Mouse (Mus musculus): ENCODE results near the gene Amt. TPM values are rescaled to one million over a fixed set of nuclear protein-coding genes. Genes with fewer than 3 reads are reported as not detected.
A peak's percentile ranks its signal among the peaks of the same experiment; 100 is the strongest.

The Amt gene
- polyA plus RNA-seq, 1 experiment from 2014 or later, result 14.0 TPM

DNA sequence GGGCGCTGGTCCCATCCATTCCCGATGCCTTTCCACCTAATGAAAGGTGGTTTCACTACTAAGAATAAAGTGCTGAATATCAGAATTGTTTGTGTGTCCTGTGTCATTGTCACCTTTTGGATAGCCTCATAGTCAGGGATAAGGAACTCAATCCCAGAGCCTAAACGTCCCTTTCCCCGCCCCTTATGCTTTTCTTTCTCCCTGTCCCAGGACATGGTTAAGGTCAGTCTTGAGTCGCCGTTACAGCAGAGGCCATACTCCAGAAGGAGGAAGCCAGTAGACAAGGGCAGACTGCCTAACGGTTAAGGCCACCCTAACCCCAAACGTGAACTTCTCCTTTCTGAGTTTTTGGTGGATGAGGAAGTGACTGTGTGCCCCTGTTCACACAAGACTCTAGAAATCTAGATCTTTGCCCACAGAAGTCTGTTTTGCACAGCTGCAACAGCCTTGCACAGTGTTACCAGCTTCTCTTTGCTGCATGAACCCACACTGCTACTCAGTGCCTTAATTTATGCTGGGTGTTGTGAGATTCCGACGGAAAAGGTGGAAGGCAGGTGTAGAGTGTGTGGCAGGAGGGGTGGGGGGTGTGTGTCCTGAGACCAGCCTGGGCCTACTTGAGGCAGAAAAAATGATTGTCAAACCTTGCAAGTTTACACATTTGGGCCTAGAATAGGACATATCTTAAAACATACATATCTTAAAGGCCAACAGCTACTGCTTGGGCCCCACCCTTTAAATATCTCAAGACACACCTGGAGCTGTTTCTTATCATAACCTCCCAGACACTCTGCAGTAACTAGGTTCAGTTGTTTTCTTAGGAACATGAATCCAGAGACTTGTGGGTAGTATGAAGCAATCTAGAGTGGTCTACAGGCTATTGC, 43.8 kb downstream of the Amt start:
- peak overlapping the region; percentile 76 for H3K4me2 ChIP-seq
- no peaks in the 10 kb centered on the region for H3K9me3 ChIP-seq (replicated peaks)
- H3K36me3 ChIP-seq, result peaks cover 43% of the 10 kb centered on the region
- H3K9ac ChIP-seq, result peak overlapping the region; percentile 99
- ATAC-seq (ENCODE audit: low read depth) (peak; percentile 66), DNase-seq (peak; percentile 81)
- peak overlapping the region; percentile 100 for H3K27ac ChIP-seq
- H3K4me1 ChIP-seq (replicated peaks), result peaks cover 69% of the 10 kb centered on the region
- peak overlapping the region; percentile 92 for H3K4me3 ChIP-seq (replicated peaks)
- H3K27me3 ChIP-seq, result no peaks in the 10 kb centered on the region
- 7% methylated on average over 10 of the region's 10 CpGs for WGBS (ENCODE audit: insufficient replicate concordance)

DNA sequence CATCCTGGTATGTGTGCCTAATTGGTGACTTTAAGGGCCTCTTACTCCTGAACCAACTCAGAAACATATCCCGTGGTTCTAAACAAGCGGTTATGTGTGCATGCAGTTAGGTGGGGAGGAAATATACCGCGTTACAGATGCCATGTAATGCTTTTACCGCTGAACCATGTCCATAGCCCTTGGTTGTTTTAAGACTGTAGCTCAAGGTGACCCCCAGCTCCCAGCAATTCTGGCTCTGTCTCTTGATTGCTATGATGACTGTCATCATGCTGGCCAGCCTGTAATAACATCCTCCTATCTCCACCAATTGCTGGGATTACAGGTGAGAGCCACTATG, 44.5 kb downstream of the Amt start:
- peaks cover 73% of the 10 kb centered on the region for H3K4me1 ChIP-seq (replicated peaks)
- peak overlapping the region; percentile 80 for H3K9ac ChIP-seq
- WGBS (ENCODE audit: insufficient replicate concordance), result 39% methylated on average over 5 of the region's 5 CpGs

DNA sequence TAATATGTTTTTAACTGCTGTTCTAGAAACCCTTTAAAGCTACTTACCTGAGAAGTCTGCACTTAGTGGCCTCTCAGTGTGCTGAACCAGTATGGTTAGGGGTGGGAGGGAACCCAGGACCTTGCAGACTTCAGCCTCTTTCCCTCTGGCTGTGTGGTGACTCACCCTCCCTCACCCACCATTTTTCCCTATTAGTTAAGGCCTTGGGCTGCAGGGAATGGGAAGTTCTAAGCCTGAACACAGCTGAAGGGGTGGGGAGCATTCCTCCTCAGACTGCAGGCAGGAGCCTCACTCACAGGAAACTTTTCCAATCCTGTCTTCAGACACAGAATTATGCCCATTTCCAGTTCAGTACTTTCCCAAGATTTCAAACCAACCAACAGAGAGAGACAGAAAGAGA, 45.1 kb downstream of the Amt start:
- no peaks in the 10 kb centered on the region for H3K27me3 ChIP-seq
- peak overlapping the region; percentile 80 for H3K9ac ChIP-seq
- H3K36me3 ChIP-seq, result peaks cover 34% of the 10 kb centered on the region
- H3K4me3 ChIP-seq (replicated peaks), result peak overlapping the region; percentile 92
- ATAC-seq (ENCODE audit: low read depth) (no peak), DNase-seq (no peak)
- peak overlapping the region; percentile 76 for H3K4me2 ChIP-seq
- H3K27ac ChIP-seq, result peak overlapping the region; percentile 100
- H3K4me1 ChIP-seq (replicated peaks), result peaks cover 78% of the 10 kb centered on the region
- no peaks in the 10 kb centered on the region for H3K9me3 ChIP-seq (replicated peaks)

More for the DNA sequence above, 44.5 kb downstream of the Amt start:
- no peak for ATAC-seq (ENCODE audit: low read depth)
- no peaks in the 10 kb centered on the region for H3K27me3 ChIP-seq
- peak overlapping the region; percentile 76 for H3K4me2 ChIP-seq
- peak overlapping the region; percentile 92 for H3K4me3 ChIP-seq (replicated peaks)
- H3K36me3 ChIP-seq, result peaks cover 37% of the 10 kb centered on the region
- no peaks in the 10 kb centered on the region for H3K9me3 ChIP-seq (replicated peaks)
- no peak for DNase-seq
- peak overlapping the region; percentile 100 for H3K27ac ChIP-seq

DNA sequence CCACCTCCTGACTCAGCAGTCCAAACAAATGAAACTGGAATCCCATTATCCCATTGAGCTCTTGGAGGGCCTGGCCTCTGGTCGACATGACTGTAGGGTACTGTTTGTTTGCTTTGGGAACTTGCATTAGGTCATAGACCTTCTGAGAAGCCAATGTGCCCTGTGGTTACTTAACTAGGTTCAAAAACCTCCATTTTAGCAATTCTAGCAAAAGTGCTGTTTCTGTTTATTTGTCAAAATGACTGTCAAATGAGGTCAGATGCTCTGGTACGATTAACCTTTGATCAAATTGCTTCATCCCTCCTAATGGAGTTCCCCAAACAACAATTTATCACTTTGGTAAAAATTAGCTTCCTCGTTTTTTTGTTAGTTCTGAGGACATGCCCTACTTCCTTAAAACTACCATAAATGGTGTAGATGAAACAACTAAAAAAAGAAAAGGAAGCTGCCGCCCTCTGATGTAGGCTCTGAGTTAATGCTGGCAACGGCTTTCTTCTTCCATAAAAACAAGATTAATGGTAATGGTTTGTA, 45.7 kb downstream of the Amt start:
- H3K4me1 ChIP-seq (replicated peaks), result peaks cover 81% of the 10 kb centered on the region
- H3K4me3 ChIP-seq (replicated peaks), result peak overlapping the region; percentile 92
- 11% methylated on average over 5 of the region's 5 CpGs for WGBS (ENCODE audit: insufficient replicate concordance)
- H3K36me3 ChIP-seq, result peaks cover 34% of the 10 kb centered on the region
- H3K27ac ChIP-seq, result peak overlapping the region; percentile 100
- ATAC-seq (ENCODE audit: low read depth), result no peak
- peak overlapping the region; percentile 76 for H3K4me2 ChIP-seq
- no peaks in the 10 kb centered on the region for H3K27me3 ChIP-seq
- DNase-seq, result no peak
- peak overlapping the region; percentile 80 for H3K9ac ChIP-seq
- no peaks in the 10 kb centered on the region for H3K9me3 ChIP-seq (replicated peaks)

DNA sequence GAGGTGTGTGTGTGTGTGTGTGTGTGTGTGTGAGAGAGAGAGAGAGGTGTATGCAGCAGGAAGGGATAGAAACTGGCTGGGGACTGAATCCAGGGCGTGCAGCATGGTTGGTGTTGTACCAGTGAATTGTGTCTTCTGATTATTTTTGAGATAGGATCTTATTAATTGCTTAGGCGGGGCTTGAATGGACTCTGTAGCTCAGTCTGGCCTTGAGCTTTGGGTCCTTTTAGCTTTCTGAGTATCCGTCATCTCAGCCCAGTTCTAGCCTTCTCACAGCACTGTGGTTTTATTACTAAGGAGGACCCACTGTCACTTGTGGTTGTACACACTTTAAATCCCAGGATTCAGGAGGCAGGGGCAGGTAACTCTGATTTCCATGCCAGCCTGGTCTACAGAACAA, 46.7 kb downstream of the Amt start:
- DNase-seq (no peak), ATAC-seq (ENCODE audit: low read depth) (no peak)
- Histone ChIP-seq H3K27ac (peak overlapping the region; percentile 100), H3K36me3 (peaks cover 26% of the 10 kb centered on the region), H3K9ac (peak overlapping the region; percentile 80), H3K4me1 (replicated peaks) (peaks cover 73% of the 10 kb centered on the region), H3K27me3 (no peaks in the 10 kb centered on the region), H3K4me3 (replicated peaks) (no peak overlapping the region), H3K9me3 (replicated peaks) (no peaks in the 10 kb centered on the region), H3K4me2 (peak overlapping the region; percentile 76)
- WGBS (ENCODE audit: insufficient replicate concordance), result 42% methylated on average over 3 of the region's 3 CpGs

DNA sequence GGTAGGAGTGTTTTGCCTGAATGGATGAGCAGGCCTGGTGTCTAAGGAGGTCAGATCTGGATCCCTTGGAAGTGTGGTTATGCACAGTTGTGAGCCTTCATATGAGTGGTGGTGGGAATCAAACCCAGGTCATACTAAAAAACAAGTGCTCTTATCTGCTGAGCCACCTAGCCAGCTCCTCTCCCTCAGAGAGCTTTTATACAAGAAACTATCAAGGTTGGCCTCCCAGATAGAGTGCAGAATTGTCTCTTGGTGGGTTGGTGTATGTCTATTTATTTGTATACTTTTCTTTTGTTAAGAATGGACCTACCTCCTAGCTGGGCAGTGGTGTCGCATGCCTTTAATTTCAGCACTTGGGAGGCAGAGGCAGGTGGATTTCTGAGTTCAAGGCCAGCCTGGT, 47.2 kb downstream of the Amt start:
- ATAC-seq (ENCODE audit: low read depth) (no peak), DNase-seq (peak; percentile 48)
- H3K4me1 ChIP-seq (replicated peaks), result peaks cover 73% of the 10 kb centered on the region
- H3K36me3 ChIP-seq, result peaks cover 24% of the 10 kb centered on the region
- peak overlapping the region; percentile 100 for H3K27ac ChIP-seq
- peak overlapping the region; percentile 80 for H3K9ac ChIP-seq
- H3K9me3 ChIP-seq (replicated peaks), result no peaks in the 10 kb centered on the region
- no peak overlapping the region for H3K4me3 ChIP-seq (replicated peaks)
- H3K4me2 ChIP-seq, result peak overlapping the region; percentile 76
- no peaks in the 10 kb centered on the region for H3K27me3 ChIP-seq
- WGBS (ENCODE audit: insufficient replicate concordance), result 42% methylated on average over 1 of the region's 1 CpGs

DNA sequence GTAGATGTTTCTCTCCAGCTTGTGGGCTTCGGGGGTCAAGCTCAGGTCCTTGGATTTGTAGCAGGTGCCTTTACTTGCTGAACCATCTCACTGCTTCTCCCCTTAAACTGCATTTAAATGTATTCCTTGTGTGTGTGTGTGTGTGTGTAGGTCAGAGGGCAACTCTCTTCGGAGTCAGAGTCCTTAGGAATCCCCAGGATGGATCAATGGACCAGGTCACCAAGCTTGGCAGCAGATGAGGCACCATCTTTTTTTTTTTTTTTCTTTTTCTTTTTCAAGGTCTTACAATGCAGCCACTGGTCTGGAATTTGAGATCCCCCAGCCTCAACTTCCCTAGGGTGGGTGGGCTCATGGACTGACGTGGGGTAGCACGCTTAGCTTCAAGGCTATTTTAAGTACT, 47.8 kb downstream of the Amt start:
- WGBS (ENCODE audit: insufficient replicate concordance), result 69% methylated on average over 4 of the region's 4 CpGs
- no peak for ATAC-seq (ENCODE audit: low read depth)
- Histone ChIP-seq H3K27me3 (no peaks in the 10 kb centered on the region), H3K9ac (peak overlapping the region; percentile 80), H3K4me3 (replicated peaks) (no peak overlapping the region), H3K9me3 (replicated peaks) (no peaks in the 10 kb centered on the region), H3K36me3 (peaks cover 21% of the 10 kb centered on the region), H3K4me2 (peak overlapping the region; percentile 76; the same call in 1 of the 2 replicates), H3K27ac (peak overlapping the region; percentile 100), H3K4me1 (replicated peaks) (peaks cover 79% of the 10 kb centered on the region)
- DNase-seq, result no peak

DNA sequence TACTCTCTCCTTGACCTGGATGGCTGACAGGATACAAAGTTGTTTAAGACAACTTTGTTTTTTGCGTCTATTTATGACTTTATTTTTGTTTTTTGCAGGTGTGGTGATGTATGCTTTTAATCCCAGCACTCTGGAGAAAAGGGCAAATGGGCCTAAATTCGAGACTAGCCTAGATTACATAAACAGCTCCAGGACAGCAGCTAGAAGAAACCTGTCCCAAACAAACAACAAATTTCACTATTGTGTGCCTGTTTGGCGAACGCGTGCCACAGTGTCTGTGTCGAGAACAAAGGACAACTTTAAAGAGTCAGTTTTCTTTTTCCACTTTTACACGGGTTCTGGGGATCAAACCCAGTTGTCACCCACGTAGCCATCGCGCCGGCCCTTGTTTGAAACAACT, 50.4 kb downstream of the Amt start:
- DNase-seq (no peak), ATAC-seq (ENCODE audit: low read depth) (no peak)
- WGBS (ENCODE audit: insufficient replicate concordance), result 4% methylated on average over 11 of the region's 11 CpGs
- Histone ChIP-seq H3K4me3 (replicated peaks) (peak overlapping the region; percentile 90), H3K36me3 (peaks cover 22% of the 10 kb centered on the region), H3K9me3 (replicated peaks) (no peaks in the 10 kb centered on the region), H3K27me3 (no peaks in the 10 kb centered on the region), H3K27ac (peak overlapping the region; percentile 99), H3K9ac (peak overlapping the region; percentile 91), H3K4me1 (replicated peaks) (peaks cover 73% of the 10 kb centered on the region), H3K4me2 (peak overlapping the region; percentile 85)

DNA sequence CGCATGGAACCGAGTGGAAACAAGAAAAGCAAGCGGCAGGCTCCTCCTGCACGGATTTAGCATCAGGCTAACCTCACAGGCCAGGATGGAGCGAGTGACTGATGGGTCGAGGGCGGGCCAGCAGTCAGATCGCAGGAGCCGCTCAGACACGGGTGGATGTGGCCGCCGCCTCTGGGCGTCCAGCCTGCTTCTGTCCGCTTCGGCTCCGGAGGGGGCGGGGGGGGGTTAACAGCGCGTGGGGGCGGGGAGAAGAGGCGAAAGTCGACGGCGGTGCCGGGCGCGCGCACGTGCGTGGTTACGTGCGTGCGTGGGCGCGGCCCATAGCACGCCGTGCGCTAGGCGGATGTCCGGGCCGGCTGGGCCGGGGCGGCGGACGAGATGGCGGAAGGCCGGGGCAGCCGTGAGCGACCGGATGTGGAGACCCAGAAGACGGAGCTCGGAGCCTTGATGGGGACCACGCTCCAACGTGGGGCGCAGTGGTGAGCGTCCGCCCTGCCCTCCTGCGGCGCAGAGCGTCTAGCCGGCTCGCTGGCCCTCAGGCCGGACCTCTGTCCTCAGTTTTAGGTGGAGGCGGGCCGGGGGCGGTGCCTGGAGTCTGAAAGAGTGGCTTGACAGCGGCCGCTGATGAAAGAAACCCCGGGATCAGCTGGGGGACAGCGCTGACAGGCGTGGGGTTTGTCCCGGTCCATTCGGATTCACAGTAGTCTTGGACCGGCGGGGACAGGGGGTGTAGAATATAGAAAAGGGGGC, 51.1 kb downstream of the Amt start, which contains the start of gene Usp4:
Gene Usp4 (plus strand): TSS at position 314 of the 750 bp plus-strand sequence.
- no peaks in the 10 kb centered on the region for H3K9me3 ChIP-seq (replicated peaks)
- ATAC-seq (ENCODE audit: low read depth) (peak; percentile 88), DNase-seq (peak; percentile 80)
- peak within 1 kb of the TSS; percentile 91 for H3K9ac ChIP-seq
- H3K27ac ChIP-seq, result peak within 1 kb of the TSS; percentile 99
- peak within 1 kb of the TSS; percentile 85 for H3K4me2 ChIP-seq
- under 1% methylated on average over 75 of the region's 75 CpGs for WGBS (ENCODE audit: insufficient replicate concordance)
- peaks cover 29% of the 10 kb centered on the region for H3K36me3 ChIP-seq
- peak within 1 kb of the TSS; percentile 90 for H3K4me3 ChIP-seq (replicated peaks)
- H3K27me3 ChIP-seq, result no peaks in the 10 kb centered on the region
- peaks cover 66% of the 10 kb centered on the region for H3K4me1 ChIP-seq (replicated peaks)

DNA sequence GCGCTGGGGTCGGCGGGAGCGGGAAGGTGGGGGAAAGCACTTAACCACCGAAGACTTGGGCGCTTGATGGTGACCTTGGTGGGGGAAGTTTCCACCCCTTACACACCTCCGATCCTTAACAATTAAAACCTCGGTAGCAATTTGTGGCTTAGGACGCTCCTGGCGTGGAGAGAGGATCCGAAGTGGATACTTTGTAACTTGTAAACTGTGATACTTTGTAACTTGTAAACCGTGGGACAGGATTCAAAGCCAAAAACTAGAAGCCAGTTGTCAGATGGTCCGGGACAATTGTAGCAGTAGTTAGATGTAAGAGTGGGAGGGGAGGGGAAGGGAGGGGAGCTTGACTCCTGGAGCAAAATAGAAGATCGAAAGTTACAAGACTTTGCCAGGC, 51.6 kb downstream of the Amt start:
- peaks cover 60% of the 10 kb centered on the region for H3K4me1 ChIP-seq (replicated peaks)
- H3K4me2 ChIP-seq, result peak overlapping the region; percentile 85
- H3K27ac ChIP-seq, result peak overlapping the region; percentile 99
- ATAC-seq (ENCODE audit: low read depth) (no peak), DNase-seq (no peak)
- peaks cover 35% of the 10 kb centered on the region for H3K36me3 ChIP-seq
- 2% methylated on average over 14 of the region's 14 CpGs for WGBS (ENCODE audit: insufficient replicate concordance)
- peak overlapping the region; percentile 91 for H3K9ac ChIP-seq
- H3K27me3 ChIP-seq, result no peaks in the 10 kb centered on the region
- H3K4me3 ChIP-seq (replicated peaks), result peak overlapping the region; percentile 90
- H3K9me3 ChIP-seq (replicated peaks), result no peaks in the 10 kb centered on the region

DNA sequence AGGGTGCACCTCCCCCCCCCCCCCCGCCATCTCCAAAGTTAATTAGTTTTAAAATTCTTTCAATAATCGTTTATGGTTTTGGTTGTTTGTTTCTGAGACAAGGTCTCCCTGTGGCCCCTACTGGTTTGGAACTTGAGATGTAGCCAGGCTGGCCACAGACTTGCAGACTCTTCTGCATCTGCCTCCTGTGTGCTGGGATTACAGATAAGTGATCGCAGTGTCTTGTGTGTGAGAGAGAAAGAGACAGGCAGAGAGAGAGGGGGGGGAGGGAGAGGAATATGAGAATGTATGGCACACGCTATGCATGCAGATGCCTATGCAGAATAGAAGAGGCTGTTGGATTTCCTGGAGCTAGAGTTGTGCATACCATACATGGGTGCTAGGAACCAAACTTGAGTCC, 53.1 kb downstream of the Amt start:
- Histone ChIP-seq H3K4me1 (replicated peaks) (peaks cover 46% of the 10 kb centered on the region), H3K4me2 (peak overlapping the region; percentile 85), H3K4me3 (replicated peaks) (peak overlapping the region; percentile 90), H3K27ac (peak overlapping the region; percentile 99), H3K36me3 (peaks cover 49% of the 10 kb centered on the region), H3K9me3 (replicated peaks) (no peaks in the 10 kb centered on the region), H3K9ac (peak overlapping the region; percentile 91), H3K27me3 (no peaks in the 10 kb centered on the region)
- DNase-seq (peak; percentile 26), ATAC-seq (ENCODE audit: low read depth) (0 out of 2 replicates have a peak, but pooled peaks have one; percentile 18)
- WGBS (ENCODE audit: insufficient replicate concordance), result 39% methylated on average over 4 of the region's 4 CpGs
